Mouse (Mus musculus) naive thymus-derived CD4-positive, alpha-beta T cell, adult 2 months (primary cell): ENCODE data around the gene Nrl.

ENCODE experiments used
- DNase-seq: peaks from one replicate; pipeline ENCODE4 v3.0.0-alpha.2; 2011; ENCODE audit warnings: low read depth

Gene Nrl

DNA sequence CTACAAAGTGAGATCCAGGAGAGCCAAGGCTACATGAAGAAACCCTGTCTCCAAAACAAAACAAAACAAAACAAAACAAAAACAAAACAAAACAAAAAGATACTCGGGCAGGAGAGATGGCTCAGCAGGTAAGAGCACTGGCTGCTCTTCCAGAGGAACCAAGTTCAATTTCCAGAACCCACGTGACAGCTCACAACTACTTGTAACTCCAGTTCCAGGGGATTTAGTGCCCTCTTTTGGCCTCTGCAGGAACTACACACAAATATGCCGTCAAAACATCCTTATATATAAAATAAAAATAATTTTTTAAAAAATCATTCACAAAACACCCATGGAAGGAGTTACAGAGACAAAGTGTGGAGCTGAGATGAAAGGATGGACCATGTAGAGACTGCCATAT, 3.2 kb upstream of the Nrl start:
- peak; percentile 72 for DNase-seq

DNA sequence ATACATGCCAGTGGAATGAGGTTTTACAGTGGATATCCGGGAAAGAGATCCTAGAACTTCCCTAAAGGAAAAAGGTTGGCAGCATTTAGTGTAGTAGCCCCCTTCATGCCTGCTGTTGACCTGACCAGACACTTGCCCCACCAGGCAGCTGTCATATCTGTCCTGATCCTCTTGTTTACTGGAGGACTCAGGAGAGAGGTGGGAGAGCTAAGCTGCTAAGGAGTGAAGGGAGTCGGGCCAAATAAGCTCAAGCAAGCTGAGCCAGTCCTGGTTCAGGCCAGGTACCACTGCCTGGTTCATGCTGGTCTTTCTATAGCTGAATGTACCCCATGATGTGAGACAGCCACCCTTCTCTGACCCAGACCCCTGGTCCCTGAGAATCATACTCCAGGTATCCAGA, 1.9 kb upstream of the Nrl start:
- DNase-seq, result no peak

DNA sequence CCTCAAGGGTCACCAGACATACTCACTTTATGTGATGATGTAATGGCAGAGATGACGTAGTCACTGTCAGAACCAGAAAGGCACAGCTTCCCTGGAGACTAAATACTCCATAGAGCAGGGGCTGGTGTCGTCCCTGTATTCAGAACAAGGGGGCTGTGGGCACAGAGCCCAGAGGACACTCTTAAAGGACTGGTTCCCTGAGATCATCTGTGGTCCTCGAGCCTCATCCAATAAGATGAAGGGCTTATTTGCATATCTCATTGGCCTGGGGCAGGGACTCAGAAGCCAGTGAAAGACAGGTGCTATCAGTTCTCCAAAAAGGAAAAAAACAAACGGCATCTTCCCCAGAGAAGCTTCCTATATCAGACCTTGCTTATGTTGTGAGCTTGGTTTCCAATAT, 719 bp downstream of the Nrl start:
- no peak for DNase-seq

- peak; percentile 47 for DNase-seq
Measured at GRCm38 (mm10) chr14:55520451-55521361, 4.1 kb downstream of the Nrl start.

GRCm38 (mm10) chr14:55519604-55520003, 5.2 kb downstream of the Nrl start:
- DNase-seq, result no peak

- no peak for DNase-seq
Measured at GRCm38 (mm10) chr14:55518897-55519296, 5.9 kb downstream of the Nrl start.

DNA sequence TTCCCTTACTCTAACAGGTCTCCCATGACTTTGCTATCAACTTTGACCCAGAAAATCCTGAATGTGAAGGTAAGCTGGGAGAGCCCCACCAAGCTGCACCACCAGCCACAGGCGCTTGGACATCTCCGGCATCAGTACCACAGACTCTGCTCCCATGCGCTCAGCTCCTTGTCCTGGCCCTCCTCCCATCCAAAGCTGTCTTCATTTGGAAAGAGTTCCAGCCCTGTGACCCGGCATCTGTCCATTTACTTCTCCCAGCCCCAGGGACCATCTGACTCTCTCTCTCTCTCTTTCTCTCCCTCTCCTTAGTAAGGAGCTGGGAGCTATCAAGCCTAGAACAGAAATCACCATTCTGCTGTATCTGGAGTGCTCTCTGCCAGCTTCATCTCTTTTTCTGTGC, 8.9 kb downstream of the Nrl start:
- no peak for DNase-seq

- DNase-seq, result no peak
Measured at GRCm38 (mm10) chr14:55513927-55514326, 10.9 kb downstream of the Nrl start.

DNA sequence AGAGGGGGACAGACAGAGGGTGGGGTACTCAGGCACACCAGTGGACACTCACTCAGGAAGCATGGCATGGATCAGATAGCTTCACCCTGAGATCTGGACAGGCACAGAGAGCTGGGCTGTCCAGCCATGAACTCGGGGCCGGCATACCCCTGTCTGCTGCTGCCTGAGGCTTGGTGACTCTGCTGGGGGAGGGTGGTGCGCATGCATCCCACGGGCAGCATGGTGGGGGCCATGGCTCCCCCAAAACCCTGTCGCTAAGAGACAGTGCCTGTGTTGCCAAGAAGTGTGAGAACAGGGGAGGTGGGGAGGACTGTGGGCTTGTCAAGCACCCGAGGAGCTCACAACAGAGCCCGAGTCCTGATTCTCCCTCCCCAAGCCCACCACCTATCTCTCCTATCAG, 13.7 kb downstream of the Nrl start:
- no peak for DNase-seq

GRCm38 (mm10) chr14:55510125-55510731, 14.6 kb downstream of the Nrl start, which contains the start of gene Cpne6:
Cpne6 (plus strand) TSS chr14:55510445.
- no peak for DNase-seq

GRCm38 (mm10) chr14:55509540-55509939, 15.2 kb downstream of the Nrl start:
- no peak for DNase-seq

DNA sequence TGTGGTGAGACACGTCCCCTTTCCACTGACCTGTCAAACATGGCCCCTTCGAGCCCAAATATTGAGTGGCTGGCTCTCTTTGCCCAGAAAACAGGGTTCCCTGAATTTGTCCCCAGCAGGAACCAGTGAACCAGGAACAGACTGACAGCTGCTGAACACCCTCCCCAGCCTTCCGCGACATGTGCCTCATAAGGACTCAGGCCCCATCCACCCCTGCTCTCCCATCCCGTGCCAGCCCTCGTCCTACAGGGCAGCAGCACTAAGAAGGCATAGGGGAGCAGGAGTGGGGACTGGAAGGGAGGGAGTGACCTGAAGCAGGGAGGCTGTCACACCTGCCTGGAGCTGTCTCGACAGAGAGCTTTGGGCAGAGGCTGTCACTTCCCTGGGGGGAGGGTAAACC, 17.0 kb downstream of the Nrl start:
- DNase-seq, result no peak

DNA sequence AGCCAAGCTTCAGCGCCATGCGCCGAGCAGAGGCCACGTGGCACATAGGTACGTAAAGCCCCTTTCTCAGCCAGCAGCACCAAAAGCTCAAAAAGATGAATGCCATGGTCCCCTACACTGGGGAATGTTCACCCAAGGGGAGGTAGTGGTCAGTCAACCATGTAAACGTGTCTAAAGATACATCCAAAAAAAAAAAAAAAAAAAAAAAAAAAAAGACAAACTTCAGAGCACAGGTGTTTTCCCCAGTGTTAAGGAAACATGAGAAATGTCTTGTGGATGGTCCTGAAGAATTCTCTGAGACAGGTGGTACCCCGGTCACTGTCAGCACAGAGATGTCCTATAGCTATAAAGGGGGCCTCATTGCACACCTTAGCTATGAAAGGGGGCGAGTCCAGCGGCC, 19.2 kb downstream of the Nrl start:
- no peak for DNase-seq

DNA sequence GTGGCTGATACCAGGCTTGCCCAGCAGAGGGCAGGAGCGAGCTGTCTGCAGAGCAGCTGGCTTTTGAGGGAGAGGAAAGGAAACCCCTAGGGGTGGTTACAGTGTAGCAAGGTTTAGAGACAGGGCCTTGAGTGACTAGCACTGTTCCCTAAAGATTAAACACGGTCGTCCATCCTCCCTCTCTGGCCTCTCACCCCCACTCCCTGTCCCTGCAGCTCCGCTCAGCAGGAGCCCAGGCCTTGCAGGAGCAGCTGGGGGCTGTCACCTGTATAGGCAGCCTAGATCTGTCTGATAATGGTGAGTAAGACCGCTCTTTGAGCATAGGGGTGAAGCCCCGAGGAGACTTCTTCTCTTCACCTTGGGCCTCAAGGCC, 27.3 kb downstream of the Nrl start:
- DNase-seq, result peak; percentile 90

GRCm38 (mm10) chr14:55496761-55497448, 27.9 kb downstream of the Nrl start:
- peak; percentile 25 for DNase-seq

- DNase-seq, result no peak
Measured at GRCm38 (mm10) chr14:55495509-55496240, 29.1 kb downstream of the Nrl start.

- DNase-seq, result no peak
Measured at GRCm38 (mm10) chr14:55492103-55492502, 32.7 kb downstream of the Nrl start.

GRCm38 (mm10) chr14:55491291-55491833, 33.4 kb downstream of the Nrl start:
- peak; percentile 43 for DNase-seq

- DNase-seq, result peak; percentile 72
Measured at GRCm38 (mm10) chr14:55490361-55491201, 34.2 kb downstream of the Nrl start, which contains the start of gene Carmil3. Carmil3 (plus strand) TSS chr14:55490651.

GRCm38 (mm10) chr14:55486836-55487235, 37.9 kb downstream of the Nrl start:
- no peak for DNase-seq
